Mouse (Mus musculus) forebrain, embryonic 11.5 days (tissue): ENCODE measurements at regions not wholly inside any gene's neighbourhood (a gene's known extent, or its start where the extent isn't known, plus 50 kb on each side); places are given as distances from the start of the nearest gene placed in this dataset.

ENCODE experiments used
- ATAC-seq: fragments of 200-750 bp; cut with Nextera tagmentation; replicated peaks from 2 replicates; pipeline ENCODE4 v1.8.0; 2017; ENCODE audit warnings: moderate TSS enrichment; ENCODE audit not compliant: low FRiP score
- DNase-seq: peaks from one replicate; pipeline ENCODE4 v3.0.0-alpha.2; 2017; ENCODE audit warnings: low spot score
- H3K27ac ChIP-seq: fragments of 300-500 bp; sonication (generic); 2 replicates; pipeline ENCODE4 v1.5.1; 2014; ENCODE audit warnings: low read depth, low read length
- H3K27me3 ChIP-seq: fragments of 300-500 bp; sonication (generic); 2 replicates; pipeline ENCODE4 v1.6.1; 2014; ENCODE audit warnings: mild to moderate bottlenecking, low read length, mixed read lengths; ENCODE audit not compliant: control insufficient read depth, insufficient read depth
- H3K36me3 ChIP-seq: fragments of 300-500 bp; sonication (generic); 2 replicates; pipeline ENCODE4 v1.6.1; 2014; ENCODE audit warnings: mild to moderate bottlenecking, low read length, moderate library complexity, mixed read lengths; ENCODE audit not compliant: control insufficient read depth, insufficient read depth
- H3K4me1 ChIP-seq: fragments of 300-500 bp; sonication (generic); replicated peaks from 2 replicates; pipeline ENCODE4 v1.6.1; 2014; ENCODE audit warnings: low read length, mixed read lengths; ENCODE audit not compliant: control insufficient read depth, insufficient read depth
- H3K4me2 ChIP-seq: fragments of 300-500 bp; sonication (generic); 2 replicates; pipeline ENCODE4 v1.6.1; 2014; ENCODE audit warnings: low read depth, mild to moderate bottlenecking, low read length, moderate library complexity, mixed read lengths; ENCODE audit not compliant: severe bottlenecking
- H3K4me3 ChIP-seq: fragments of 300-500 bp; sonication (generic); 2 replicates; pipeline ENCODE4 v1.5.1; 2014; ENCODE audit warnings: low read depth, low read length
- H3K9ac ChIP-seq: fragments of 300-500 bp; sonication (generic); 2 replicates; pipeline ENCODE4 v1.6.1; 2014; ENCODE audit warnings: low read length
- H3K9me3 ChIP-seq: fragments of 300-500 bp; sonication (generic); 2 replicates; pipeline ENCODE4 v1.6.1; 2016; ENCODE audit warnings: low read length, mixed read lengths; ENCODE audit not compliant: control insufficient read depth
- WGBS: fragments of 180-500 bp; shearing (Covaris S2); extraction: QIAGEN DNeasy Blood & Tissue Kit; methylation state at CpG from one replicate; pipeline ENCODE4 v1.1.7; 2014; 5-methylcytosine and 5-hydroxymethylcytosine counted together

DNA sequence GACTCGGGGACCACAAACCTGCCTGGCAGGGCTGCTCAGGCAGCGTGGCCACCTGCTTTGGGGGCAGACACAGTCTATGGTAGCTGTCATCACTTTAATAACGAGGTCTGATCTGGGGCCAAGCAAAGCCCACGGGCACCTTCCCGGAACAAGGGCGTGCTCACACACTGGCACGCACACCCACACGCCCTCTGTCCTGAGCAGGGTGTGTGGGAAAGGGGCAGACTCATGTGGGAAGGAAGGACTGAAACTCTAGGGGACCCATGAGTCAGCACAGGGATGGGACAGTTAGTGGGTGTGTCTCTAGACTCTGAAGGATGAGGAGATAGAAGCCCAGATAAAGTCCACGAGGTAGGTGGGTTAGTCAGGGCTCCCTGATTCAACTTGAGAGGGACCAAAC is 114.8 kb upstream of the Ptpn1 start:
- WGBS: 81% methylated on average over 9 of the region's 9 CpGs

GRCm38 (mm10) chr2:167815123-167815522 is 116.7 kb upstream of the Ptpn1 start:
- DNase-seq (no peak), ATAC-seq (no peak)
- no peaks in the 10 kb centered on the region for H3K27me3 ChIP-seq
- no peak overlapping the region for H3K27ac ChIP-seq
- H3K9me3 ChIP-seq: no peaks in the 10 kb centered on the region
- 94% methylated on average over 10 of the region's 10 CpGs for WGBS
- H3K4me1 ChIP-seq: no peaks in the 10 kb centered on the region
- H3K36me3 ChIP-seq: no peaks in the 10 kb centered on the region
- no peak overlapping the region for H3K9ac ChIP-seq
- H3K4me3 ChIP-seq: no peak overlapping the region
- H3K4me2 ChIP-seq: no peak overlapping the region

More for the DNA sequence above, 114.8 kb upstream of the Ptpn1 start:
- no peaks in the 10 kb centered on the region for H3K27me3 ChIP-seq
- H3K9ac ChIP-seq: no peak overlapping the region
- no peak overlapping the region for H3K27ac ChIP-seq
- no peaks in the 10 kb centered on the region for H3K9me3 ChIP-seq
- no peak overlapping the region for H3K4me2 ChIP-seq
- no peak overlapping the region for H3K4me3 ChIP-seq
- H3K36me3 ChIP-seq: no peaks in the 10 kb centered on the region
- ATAC-seq: no peak
- DNase-seq: no peak
- H3K4me1 ChIP-seq: no peaks in the 10 kb centered on the region

GRCm38 (mm10) chr2:167809256-167809655 is 119.6 kb upstream of the Tmem189 start:
- H3K27ac ChIP-seq: no peak overlapping the region
- DNase-seq (no peak), ATAC-seq (no peak)
- no peaks in the 10 kb centered on the region for H3K27me3 ChIP-seq
- no peaks in the 10 kb centered on the region for H3K4me1 ChIP-seq
- no peak overlapping the region for H3K4me3 ChIP-seq
- no peak overlapping the region for H3K9ac ChIP-seq
- H3K4me2 ChIP-seq: no peak overlapping the region
- WGBS: 83% methylated on average over 5 of the region's 5 CpGs
- H3K36me3 ChIP-seq: no peaks in the 10 kb centered on the region
- H3K9me3 ChIP-seq: no peaks in the 10 kb centered on the region

DNA sequence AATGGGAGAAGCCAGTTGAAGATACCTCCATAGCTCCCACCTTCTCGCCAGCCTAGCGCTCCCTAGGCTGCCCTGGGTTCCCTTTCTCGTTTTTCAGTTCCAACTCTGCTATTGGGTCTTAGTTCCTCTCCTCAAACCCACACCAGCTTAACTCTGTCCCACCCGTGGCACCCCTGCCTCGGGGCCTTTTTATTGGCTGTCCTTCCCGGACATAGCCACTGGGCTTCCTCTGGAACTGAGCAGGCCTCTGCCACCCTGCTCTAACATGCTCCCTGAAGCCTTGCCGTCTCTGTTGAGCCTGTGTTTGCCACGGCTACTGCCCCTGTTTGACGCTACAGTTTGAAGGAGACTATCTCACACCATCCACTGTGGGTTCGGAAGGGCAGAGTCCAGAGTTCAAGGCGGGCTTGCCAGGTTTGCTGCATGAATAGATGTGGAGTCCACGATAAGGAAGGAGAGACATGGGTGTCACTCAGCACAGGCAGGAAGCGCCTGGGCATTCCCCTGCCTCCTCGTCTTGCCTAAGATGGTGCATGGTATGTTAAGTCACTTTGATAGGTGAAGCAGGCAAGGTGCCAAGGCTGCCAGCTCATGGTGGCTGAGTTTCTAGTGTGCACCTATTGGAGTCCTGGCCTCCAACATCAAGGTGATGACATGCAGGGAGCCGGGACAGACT is 116.1 kb upstream of the Tmem189 start:
- Histone ChIP-seq H3K4me1 (no peaks in the 10 kb centered on the region), H3K9me3 (no peaks in the 10 kb centered on the region), H3K9ac (no peak overlapping the region), H3K4me2 (no peak overlapping the region), H3K36me3 (no peaks in the 10 kb centered on the region), H3K4me3 (no peak overlapping the region), H3K27ac (no peak overlapping the region), H3K27me3 (no peaks in the 10 kb centered on the region)
- 77% methylated on average over 15 of the region's 15 CpGs for WGBS
- DNase-seq (no peak), ATAC-seq (no peak)

DNA sequence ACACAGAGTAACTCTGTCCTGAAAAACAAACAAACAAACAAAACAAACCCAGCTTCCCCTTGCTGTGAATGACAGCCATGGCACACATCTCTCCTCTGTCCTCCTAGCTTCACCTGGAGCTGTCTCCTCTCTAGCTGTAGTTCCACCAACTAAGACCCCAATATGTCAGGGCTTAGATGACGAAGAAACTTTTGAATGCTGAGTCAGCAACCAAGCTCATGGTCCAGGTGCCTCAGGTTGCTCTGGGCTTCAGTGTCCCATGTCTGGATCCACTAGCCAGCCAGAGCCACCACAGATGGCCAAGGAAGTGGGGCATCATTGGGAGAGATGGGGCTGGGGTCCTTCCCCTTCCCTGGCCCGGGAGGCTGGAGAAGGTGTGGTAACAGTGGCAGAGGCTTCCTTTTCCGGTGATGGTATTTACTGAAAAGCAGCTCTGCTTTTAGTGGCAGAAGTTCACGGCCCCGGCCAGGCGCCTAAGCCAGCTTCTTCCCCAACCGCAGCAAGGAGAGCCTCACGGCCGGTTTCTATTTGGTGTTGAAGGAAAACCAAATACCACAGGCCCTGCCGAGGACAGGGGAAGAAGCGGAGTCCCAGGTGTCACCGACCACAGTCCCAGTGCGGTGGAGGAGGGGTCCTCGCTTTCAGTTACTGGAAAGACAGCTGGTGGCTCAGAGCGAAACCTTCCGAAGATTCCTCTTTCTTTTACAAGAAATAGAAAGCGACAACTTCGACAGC is 115.0 kb upstream of the Tmem189 start:
- no peak overlapping the region for H3K4me2 ChIP-seq
- no peaks in the 10 kb centered on the region for H3K27me3 ChIP-seq
- no peak for DNase-seq
- H3K4me1 ChIP-seq: no peaks in the 10 kb centered on the region
- no peak overlapping the region for H3K4me3 ChIP-seq
- no peak overlapping the region for H3K27ac ChIP-seq
- H3K9ac ChIP-seq: no peak overlapping the region
- no peaks in the 10 kb centered on the region for H3K36me3 ChIP-seq
- no peaks in the 10 kb centered on the region for H3K9me3 ChIP-seq
- 77% methylated on average over 18 of the region's 18 CpGs for WGBS
- no peak for ATAC-seq

DNA sequence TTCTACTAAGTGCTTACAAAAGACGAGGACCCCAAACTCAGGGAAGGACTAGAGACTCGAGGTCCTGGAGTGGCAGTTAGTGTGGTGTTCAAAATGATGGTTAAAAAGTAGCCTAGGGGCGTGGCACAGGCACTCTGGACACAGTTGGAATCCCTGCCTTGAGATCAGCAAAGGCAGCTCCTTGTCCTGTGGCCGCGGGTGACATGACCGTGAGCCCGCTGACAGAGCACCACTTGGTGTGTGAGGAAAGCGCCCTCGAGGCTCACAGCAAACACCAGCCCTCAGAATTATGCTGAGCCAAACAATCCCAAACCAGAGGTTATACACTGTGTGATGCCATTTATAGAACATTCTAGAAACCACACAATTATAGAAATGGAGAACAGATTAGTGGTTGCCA is 112.9 kb upstream of the Tmem189 start:
- ATAC-seq: no peak
- H3K36me3 ChIP-seq: no peaks in the 10 kb centered on the region
- 81% methylated on average over 9 of the region's 9 CpGs for WGBS
- H3K27ac ChIP-seq: no peak overlapping the region
- H3K4me1 ChIP-seq: no peaks in the 10 kb centered on the region
- H3K9me3 ChIP-seq: no peaks in the 10 kb centered on the region
- no peaks in the 10 kb centered on the region for H3K27me3 ChIP-seq
- DNase-seq: no peak
- H3K9ac ChIP-seq: no peak overlapping the region
- H3K4me3 ChIP-seq: no peak overlapping the region
- H3K4me2 ChIP-seq: no peak overlapping the region

GRCm38 (mm10) chr2:167801389-167801788 is 111.8 kb upstream of the Tmem189 start:
- Histone ChIP-seq H3K9ac (no peak overlapping the region), H3K4me2 (no peak overlapping the region), H3K4me3 (no peak overlapping the region), H3K4me1 (no peaks in the 10 kb centered on the region), H3K27me3 (no peaks in the 10 kb centered on the region), H3K9me3 (no peaks in the 10 kb centered on the region), H3K27ac (no peak overlapping the region), H3K36me3 (no peaks in the 10 kb centered on the region)
- WGBS: 88% methylated on average over 10 of the region's 10 CpGs
- no peak for DNase-seq
- ATAC-seq: no peak

DNA sequence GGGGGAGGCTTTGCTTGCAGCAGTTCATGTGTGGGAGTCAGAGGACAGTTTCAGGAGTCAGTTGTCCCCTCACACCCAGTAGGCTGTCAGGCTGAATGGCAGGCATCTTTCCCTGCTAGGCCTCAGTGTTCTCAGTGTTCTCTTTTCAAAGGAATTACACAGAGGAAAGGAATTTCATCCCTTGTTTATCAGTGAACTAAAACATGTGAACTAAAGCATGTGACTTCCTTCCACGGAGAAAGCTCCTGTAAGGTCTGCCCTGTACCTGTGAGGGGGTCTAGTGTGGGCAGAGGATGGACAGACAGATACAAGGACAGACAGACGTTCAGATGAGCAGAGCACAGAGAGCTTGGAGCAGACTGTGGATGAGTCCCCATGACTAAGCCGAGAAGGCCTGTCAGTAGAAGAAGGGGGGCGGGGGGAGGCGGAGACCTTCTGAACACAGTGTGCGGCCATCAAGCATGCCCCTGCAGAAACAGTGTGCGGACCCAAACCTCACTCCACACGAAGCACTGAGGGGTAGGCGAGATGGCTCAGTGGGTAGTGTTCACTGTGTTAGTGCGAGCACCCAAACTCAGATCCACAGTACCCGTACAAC is 111.1 kb upstream of the Tmem189 start:
- Histone ChIP-seq H3K9ac (no peak overlapping the region), H3K27ac (no peak overlapping the region), H3K36me3 (no peaks in the 10 kb centered on the region), H3K27me3 (no peaks in the 10 kb centered on the region), H3K9me3 (no peaks in the 10 kb centered on the region), H3K4me2 (no peak overlapping the region), H3K4me1 (no peaks in the 10 kb centered on the region), H3K4me3 (no peak overlapping the region)
- whole genome bisulfite sequencing: 71% methylated on average over 11 of the region's 11 CpGs
- no peak for ATAC-seq
- DNase-seq: no peak
